Mouse (Mus musculus): ENCODE measurements around the gene Olfr509.
"Not testable (repeated sequence)": the region's sequence is repeated elsewhere in the genome, so short reads cannot be mapped to it uniquely, and the experiment has no call there.

The Olfr509 gene

GRCm38 (mm10) chr7:108651806-108652205, at the start of gene Olfr509:
Olfr509 (minus strand) TSS chr7:108651906.
- no peak for DNase-seq (ENCODE audit: low read depth, low spot score)

DNA sequence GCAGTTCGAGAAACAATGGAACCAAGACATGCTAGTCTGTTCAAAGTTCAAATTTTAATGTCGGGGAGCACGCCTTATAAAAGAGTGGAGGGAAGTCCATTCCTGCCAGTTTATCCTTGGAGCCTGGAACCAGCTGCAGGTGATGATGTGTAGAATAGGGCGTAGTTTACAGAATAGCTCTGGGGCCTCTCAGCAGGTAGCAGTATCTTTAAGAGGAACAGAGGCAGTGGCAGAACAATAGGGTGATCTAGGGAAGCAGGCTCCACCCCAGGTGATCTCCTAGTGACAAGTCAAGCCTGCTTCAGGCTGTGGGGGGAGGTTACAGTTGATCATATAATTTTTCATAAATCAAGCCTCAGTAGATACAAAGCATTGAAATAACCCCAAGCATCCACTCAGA, 27.2 kb upstream of the Olfr509 start:
- DNase-seq (ENCODE audit: low read depth, low spot score) = no peak

GRCm38 (mm10) chr7:108671058-108671457, 19.4 kb upstream of the Olfr509 start:
- no peak for DNase-seq (ENCODE audit: low read depth, low spot score)

GRCm38 (mm10) chr7:108666118-108666517, 14.4 kb upstream of the Olfr509 start, which contains the start of gene Olfr510:
Olfr510 (plus strand) TSS chr7:108666418.
- no peak for DNase-seq (ENCODE audit: low read depth, low spot score)

- no peak for DNase-seq (ENCODE audit: low read depth, low spot score)
Measured at GRCm38 (mm10) chr7:108662419-108662818, 10.7 kb upstream of the Olfr509 start.

DNA sequence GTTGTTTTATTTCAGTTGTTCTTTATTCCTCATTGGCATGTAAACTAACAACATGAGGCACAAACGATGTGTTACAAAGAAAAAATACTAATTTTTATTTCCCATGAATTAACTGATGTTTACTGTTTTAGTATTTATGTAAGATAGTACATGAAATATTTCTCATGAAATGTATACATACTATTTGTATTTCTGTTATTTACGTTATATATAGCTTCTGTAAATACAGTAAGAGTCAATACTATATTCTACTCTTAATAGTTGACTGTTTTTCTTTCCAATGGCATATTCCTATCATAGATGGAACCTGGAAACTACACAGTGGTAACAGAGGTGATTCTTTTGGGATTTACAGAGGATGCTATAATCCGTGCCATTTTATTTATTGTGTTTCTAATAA, 22.0 kb downstream of the Olfr509 start, which contains the start of gene Olfr508:
TSS of gene Olfr508 (plus strand) at position 301 of the 400 bp plus-strand sequence.
- no peak for DNase-seq (ENCODE audit: low read depth, low spot score)

GRCm38 (mm10) chr7:108621514-108621913, 30.2 kb downstream of the Olfr509 start, which contains the start of gene Olfr507:
Olfr507 (plus strand) TSS chr7:108621814.
- no peak for DNase-seq (ENCODE audit: low read depth, low spot score)

DNA sequence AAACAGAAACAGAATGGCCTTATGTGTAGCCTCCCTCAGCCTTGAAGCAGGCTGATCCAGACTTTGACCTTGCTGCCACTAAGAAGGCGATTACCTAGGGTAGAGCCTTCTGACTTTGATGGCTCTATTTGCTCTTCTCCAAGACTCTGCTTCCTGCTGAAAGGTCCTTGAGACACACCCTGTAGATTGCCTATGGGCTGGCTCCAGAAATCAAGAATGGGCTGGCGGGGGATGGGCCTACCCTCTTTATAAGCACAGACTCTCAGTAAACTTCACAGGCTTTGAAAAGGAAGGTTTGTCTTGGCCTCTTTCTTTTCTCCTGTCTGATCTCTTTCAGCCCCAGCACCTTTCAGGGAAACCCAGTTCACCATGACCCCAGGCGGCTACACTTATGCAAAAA, 34.9 kb downstream of the Olfr509 start:
- DNase-seq (ENCODE audit: low read depth, low spot score) = not testable (repeated sequence)

- DNase-seq (ENCODE audit: low read depth, low spot score) = no peak
Measured at GRCm38 (mm10) chr7:108614110-108614509, 37.6 kb downstream of the Olfr509 start.

DNA sequence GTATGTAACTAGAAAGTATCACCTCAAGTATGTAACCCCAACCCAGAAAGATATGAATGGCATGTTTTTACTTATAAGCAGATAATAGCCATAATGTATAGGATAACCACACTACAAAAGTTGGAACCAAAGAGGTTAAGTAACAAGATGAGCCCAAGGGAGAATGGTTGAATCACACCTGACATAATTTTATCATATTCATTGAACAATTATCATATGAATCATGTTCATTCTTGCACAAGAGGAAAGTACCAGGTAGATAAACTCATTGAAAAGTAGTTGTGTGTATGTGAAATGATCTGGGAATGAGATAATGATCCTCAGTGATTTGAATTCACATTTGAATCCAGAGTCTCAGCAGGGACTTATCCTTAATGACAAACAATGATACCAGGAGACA, 41.2 kb downstream of the Olfr509 start, which contains the start of gene Olfr506:
TSS of gene Olfr506 (plus strand) at position 301 of the 400 bp plus-strand sequence.
- DNase-seq (ENCODE audit: low read depth, low spot score) = no peak

GRCm38 (mm10) chr7:108601916-108602315, 49.8 kb downstream of the Olfr509 start:
- not testable (repeated sequence) for DNase-seq (ENCODE audit: low read depth, low spot score)
